Mouse (Mus musculus): ENCODE data around the gene Gimap3. TPM values are rescaled to one million over a fixed set of nuclear protein-coding genes. Genes with fewer than 3 reads are reported as not detected.

The Gimap3 gene
- polyA plus RNA-seq (2014; fragmentation: Nextera tagmentation; extraction: Ambion mirVana): 0.08 TPM in 1 of 2 replicates, not detected in the other

- no peak within 1 kb of the TSS for H3K4me3 ChIP-seq (ENCODE audit: low read depth, low read length)
- H3K9me3 ChIP-seq (ENCODE audit: control insufficient read depth, low read length): no peaks in the 10 kb centered on the region
- no peak within 1 kb of the TSS for H3K9ac ChIP-seq (ENCODE audit: low read depth, low read length)
- H3K4me2 ChIP-seq: no peak within 1 kb of the TSS
- no peak within 1 kb of the TSS for H3K27ac ChIP-seq (ENCODE audit: low read depth, low read length)
- DNase-seq (ENCODE audit: low spot score) (no peak), ATAC-seq (replicated peaks; ENCODE audit: low FRiP score) (no peak)
- WGBS: 82% methylated on average over 3 of the region's 3 CpGs
- no peaks in the 10 kb centered on the region for H3K36me3 ChIP-seq (ENCODE audit: control insufficient read depth, insufficient read depth, low read length)
- no peaks in the 10 kb centered on the region for H3K27me3 ChIP-seq (replicated peaks; ENCODE audit: control insufficient read depth, insufficient read depth, low read length)
- H3K4me1 ChIP-seq (replicated peaks; ENCODE audit: control insufficient read depth, insufficient read depth, low read length): no peaks in the 10 kb centered on the region
Observed at GRCm38 (mm10) chr6:48770696-48771095, at the start of gene Gimap3. Gimap3 (minus strand) TSS chr6:48770851.

- Histone ChIP-seq H3K27ac (ENCODE audit: low read depth, low read length) (no peak overlapping the region), H3K4me3 (ENCODE audit: low read depth, low read length) (no peak overlapping the region), H3K9me3 (ENCODE audit: control insufficient read depth, low read length) (no peaks in the 10 kb centered on the region), H3K4me1 (replicated peaks; ENCODE audit: control insufficient read depth, insufficient read depth, low read length) (no peaks in the 10 kb centered on the region), H3K9ac (ENCODE audit: low read depth, low read length) (no peak overlapping the region), H3K36me3 (ENCODE audit: control insufficient read depth, insufficient read depth, low read length) (no peaks in the 10 kb centered on the region), H3K4me2 (no peak overlapping the region), H3K27me3 (replicated peaks; ENCODE audit: control insufficient read depth, insufficient read depth, low read length) (no peaks in the 10 kb centered on the region)
- DNase-seq (ENCODE audit: low spot score): no peak
- 4% methylated on average over 6 of the region's 6 CpGs for WGBS
- ATAC-seq (replicated peaks; ENCODE audit: low FRiP score): no peak
Observed at GRCm38 (mm10) chr6:48817815-48818214, 47.2 kb upstream of the Gimap3 start.

DNA sequence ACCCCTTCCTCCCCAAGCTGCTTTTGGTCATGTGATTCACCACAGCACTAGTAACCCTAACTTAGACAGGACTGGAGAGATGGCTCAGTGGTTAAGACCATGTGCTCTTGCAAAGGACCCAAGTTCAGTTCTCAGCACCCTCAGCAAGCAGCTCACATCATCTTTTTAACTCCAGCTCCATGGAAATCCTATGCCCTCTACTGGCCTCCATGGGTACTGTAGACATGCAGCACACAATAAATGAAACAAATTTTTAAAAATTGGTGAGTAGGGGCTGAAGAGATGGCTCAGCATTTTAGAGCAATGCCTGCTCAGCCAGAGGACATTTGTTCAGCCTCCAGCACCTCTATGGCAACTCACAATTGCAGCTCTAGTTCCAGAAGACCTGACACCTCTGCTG is 44.4 kb upstream of the Gimap3 start:
- Histone ChIP-seq H3K27me3 (replicated peaks; ENCODE audit: control insufficient read depth, insufficient read depth, low read length) (no peaks in the 10 kb centered on the region), H3K4me1 (replicated peaks; ENCODE audit: control insufficient read depth, insufficient read depth, low read length) (no peaks in the 10 kb centered on the region), H3K4me2 (no peak overlapping the region), H3K9ac (ENCODE audit: low read depth, low read length) (no peak overlapping the region), H3K9me3 (ENCODE audit: control insufficient read depth, low read length) (no peaks in the 10 kb centered on the region), H3K4me3 (ENCODE audit: low read depth, low read length) (no peak overlapping the region), H3K36me3 (ENCODE audit: control insufficient read depth, insufficient read depth, low read length) (no peaks in the 10 kb centered on the region), H3K27ac (ENCODE audit: low read depth, low read length) (no peak overlapping the region)
- no peak for ATAC-seq (replicated peaks; ENCODE audit: low FRiP score)
- DNase-seq (ENCODE audit: low spot score): no peak

DNA sequence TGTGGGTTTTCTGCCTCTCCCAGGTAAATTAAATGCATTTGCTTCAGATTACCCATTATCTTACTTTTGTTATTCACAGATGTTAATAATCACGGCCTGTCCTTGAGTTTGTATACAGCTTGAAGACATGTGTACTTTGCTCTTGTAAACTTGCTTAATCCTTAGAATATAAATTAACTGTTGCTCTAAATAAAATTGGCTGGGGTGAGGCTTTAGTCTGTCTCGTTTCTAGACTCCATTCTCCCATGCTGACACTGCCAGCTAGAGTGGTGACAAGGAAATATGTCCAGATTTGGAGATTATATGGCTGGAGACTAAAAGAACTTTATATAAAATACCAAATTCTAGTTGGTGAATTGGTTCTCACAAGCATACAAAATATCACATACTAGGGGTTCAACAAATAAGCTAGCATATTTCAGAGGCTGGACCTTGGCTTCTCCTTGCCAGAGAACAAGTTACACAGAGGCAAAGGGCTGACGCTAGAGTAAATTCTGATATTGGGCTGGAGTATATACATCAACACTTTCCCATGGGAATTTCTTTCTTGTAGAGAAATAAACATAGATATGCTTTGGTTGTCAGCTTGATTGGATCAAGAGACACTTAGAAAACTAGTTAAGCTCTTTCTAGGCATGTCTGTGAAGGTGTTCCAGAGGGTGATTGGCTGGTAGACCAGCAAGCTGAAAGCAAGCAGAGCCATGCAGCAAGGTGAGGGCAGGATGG is 39.0 kb upstream of the Gimap3 start:
- Histone ChIP-seq H3K36me3 (ENCODE audit: control insufficient read depth, insufficient read depth, low read length) (no peaks in the 10 kb centered on the region), H3K27me3 (replicated peaks; ENCODE audit: control insufficient read depth, insufficient read depth, low read length) (no peaks in the 10 kb centered on the region), H3K4me2 (no peak overlapping the region), H3K9ac (ENCODE audit: low read depth, low read length) (no peak overlapping the region), H3K27ac (ENCODE audit: low read depth, low read length) (no peak overlapping the region), H3K9me3 (ENCODE audit: control insufficient read depth, low read length) (no peaks in the 10 kb centered on the region), H3K4me3 (ENCODE audit: low read depth, low read length) (no peak overlapping the region), H3K4me1 (replicated peaks; ENCODE audit: control insufficient read depth, insufficient read depth, low read length) (no peaks in the 10 kb centered on the region)
- ATAC-seq (replicated peaks; ENCODE audit: low FRiP score) (no peak), DNase-seq (ENCODE audit: low spot score) (no peak)
- 71% methylated on average over 3 of the region's 3 CpGs for WGBS

DNA sequence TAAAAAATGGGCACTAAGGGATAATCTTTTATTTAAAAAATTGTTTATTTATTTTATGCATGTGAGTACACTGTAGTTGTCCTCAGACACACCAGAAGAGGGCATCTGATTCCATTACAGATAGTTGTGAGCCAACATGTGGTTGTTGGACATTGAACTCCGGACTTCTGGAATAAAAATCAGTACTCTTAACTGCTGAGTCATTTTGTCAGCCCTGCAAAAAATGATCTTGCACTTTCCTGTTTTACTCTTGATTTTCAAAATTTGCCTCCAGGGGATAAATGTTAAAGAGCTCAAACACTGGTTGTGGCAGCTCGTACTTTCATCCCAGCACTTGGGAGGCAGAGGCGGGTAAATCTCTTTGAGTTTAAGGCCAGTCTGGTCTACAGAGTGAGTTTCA is 36.1 kb upstream of the Gimap3 start:
- ATAC-seq (replicated peaks; ENCODE audit: low FRiP score) (no peak), DNase-seq (ENCODE audit: low spot score) (no peak)
- Histone ChIP-seq H3K27ac (ENCODE audit: low read depth, low read length) (no peak overlapping the region), H3K4me3 (ENCODE audit: low read depth, low read length) (no peak overlapping the region), H3K4me2 (no peak overlapping the region), H3K27me3 (replicated peaks; ENCODE audit: control insufficient read depth, insufficient read depth, low read length) (no peaks in the 10 kb centered on the region), H3K9me3 (ENCODE audit: control insufficient read depth, low read length) (no peaks in the 10 kb centered on the region), H3K36me3 (ENCODE audit: control insufficient read depth, insufficient read depth, low read length) (no peaks in the 10 kb centered on the region), H3K4me1 (replicated peaks; ENCODE audit: control insufficient read depth, insufficient read depth, low read length) (no peaks in the 10 kb centered on the region), H3K9ac (ENCODE audit: low read depth, low read length) (no peak overlapping the region)
- WGBS: 88% methylated on average over 3 of the region's 3 CpGs

DNA sequence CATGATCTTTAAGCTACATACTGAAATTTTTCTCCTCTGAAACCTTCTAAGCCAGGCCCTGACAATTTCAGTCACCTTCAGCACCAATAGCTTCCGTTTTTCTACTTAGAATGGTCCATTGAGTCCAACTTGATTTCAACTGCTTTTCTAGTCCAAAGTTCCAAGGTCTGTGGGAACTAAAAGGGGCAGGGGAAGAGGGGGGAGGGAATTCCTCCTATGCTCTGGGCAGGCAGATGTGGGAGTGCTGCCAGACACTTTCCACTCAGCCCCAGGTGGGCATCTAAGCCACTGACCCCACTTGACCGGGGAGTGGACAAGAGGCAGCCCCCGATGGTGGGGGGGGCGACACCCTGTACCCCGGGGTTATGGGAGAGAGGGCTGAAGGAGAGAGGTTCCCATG is 33.7 kb upstream of the Gimap3 start:
- DNase-seq (ENCODE audit: low spot score) (no peak), ATAC-seq (replicated peaks; ENCODE audit: low FRiP score) (no peak)
- H3K9me3 ChIP-seq (ENCODE audit: control insufficient read depth, low read length): no peaks in the 10 kb centered on the region
- H3K9ac ChIP-seq (ENCODE audit: low read depth, low read length): no peak overlapping the region
- H3K4me2 ChIP-seq: no peak overlapping the region
- WGBS: 80% methylated on average over 5 of the region's 5 CpGs
- no peak overlapping the region for H3K4me3 ChIP-seq (ENCODE audit: low read depth, low read length)
- H3K27ac ChIP-seq (ENCODE audit: low read depth, low read length): no peak overlapping the region
- H3K36me3 ChIP-seq (ENCODE audit: control insufficient read depth, insufficient read depth, low read length): no peaks in the 10 kb centered on the region
- H3K27me3 ChIP-seq (replicated peaks; ENCODE audit: control insufficient read depth, insufficient read depth, low read length): no peaks in the 10 kb centered on the region
- H3K4me1 ChIP-seq (replicated peaks; ENCODE audit: control insufficient read depth, insufficient read depth, low read length): no peaks in the 10 kb centered on the region

DNA sequence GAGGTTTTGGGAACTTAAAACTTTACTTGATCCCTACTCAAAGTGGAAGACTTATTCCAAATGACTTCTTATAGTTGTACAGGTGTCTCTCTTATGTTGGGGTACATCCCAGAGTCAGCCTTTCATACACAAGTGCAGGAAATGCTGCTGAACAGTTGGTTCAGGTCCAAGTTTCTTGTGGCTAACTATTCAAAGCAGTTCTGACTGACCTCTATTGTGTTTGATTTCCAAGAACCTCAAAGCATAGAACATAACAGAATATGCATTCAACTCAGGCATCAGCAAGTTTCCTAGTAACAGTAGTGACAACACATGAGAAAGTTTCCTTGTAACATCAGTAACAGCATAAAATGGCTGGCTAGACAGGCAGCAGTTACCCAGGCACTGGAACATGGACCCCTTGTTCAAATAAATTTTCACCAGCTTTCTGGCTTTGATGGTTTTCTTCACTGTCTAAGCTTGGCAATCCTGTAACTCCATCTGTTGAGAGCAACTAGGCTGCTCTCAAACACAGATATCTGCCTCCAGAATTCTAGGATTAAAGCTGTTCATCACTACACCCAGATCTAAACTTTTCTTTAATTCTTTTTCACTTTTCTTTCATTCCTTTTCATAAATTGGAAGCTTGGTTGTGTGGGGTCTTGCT is 32.9 kb upstream of the Gimap3 start:
- Histone ChIP-seq H3K9me3 (ENCODE audit: control insufficient read depth, low read length) (no peaks in the 10 kb centered on the region), H3K4me1 (replicated peaks; ENCODE audit: control insufficient read depth, insufficient read depth, low read length) (no peaks in the 10 kb centered on the region), H3K27ac (ENCODE audit: low read depth, low read length) (no peak overlapping the region), H3K9ac (ENCODE audit: low read depth, low read length) (no peak overlapping the region), H3K4me3 (ENCODE audit: low read depth, low read length) (no peak overlapping the region), H3K27me3 (replicated peaks; ENCODE audit: control insufficient read depth, insufficient read depth, low read length) (no peaks in the 10 kb centered on the region), H3K4me2 (no peak overlapping the region), H3K36me3 (ENCODE audit: control insufficient read depth, insufficient read depth, low read length) (no peaks in the 10 kb centered on the region)
- no peak for ATAC-seq (replicated peaks; ENCODE audit: low FRiP score)
- no peak for DNase-seq (ENCODE audit: low spot score)

GRCm38 (mm10) chr6:48801897-48802296 is 31.2 kb upstream of the Gimap3 start:
- Histone ChIP-seq H3K27me3 (replicated peaks; ENCODE audit: control insufficient read depth, insufficient read depth, low read length) (no peaks in the 10 kb centered on the region), H3K4me1 (replicated peaks; ENCODE audit: control insufficient read depth, insufficient read depth, low read length) (no peaks in the 10 kb centered on the region), H3K36me3 (ENCODE audit: control insufficient read depth, insufficient read depth, low read length) (no peaks in the 10 kb centered on the region), H3K9ac (ENCODE audit: low read depth, low read length) (no peak overlapping the region), H3K27ac (ENCODE audit: low read depth, low read length) (no peak overlapping the region), H3K9me3 (ENCODE audit: control insufficient read depth, low read length) (no peaks in the 10 kb centered on the region), H3K4me3 (ENCODE audit: low read depth, low read length) (no peak overlapping the region), H3K4me2 (no peak overlapping the region)
- no peak for ATAC-seq (replicated peaks; ENCODE audit: low FRiP score)
- no peak for DNase-seq (ENCODE audit: low spot score)
- WGBS: 62% methylated on average over 1 of the region's 1 CpGs

GRCm38 (mm10) chr6:48787867-48788266 is 17.2 kb upstream of the Gimap3 start:
- H3K9me3 ChIP-seq (ENCODE audit: control insufficient read depth, low read length): no peaks in the 10 kb centered on the region
- H3K27me3 ChIP-seq (replicated peaks; ENCODE audit: control insufficient read depth, insufficient read depth, low read length): no peaks in the 10 kb centered on the region
- H3K4me3 ChIP-seq (ENCODE audit: low read depth, low read length): no peak overlapping the region
- no peak overlapping the region for H3K27ac ChIP-seq (ENCODE audit: low read depth, low read length)
- WGBS: 62% methylated on average over 2 of the region's 2 CpGs
- no peaks in the 10 kb centered on the region for H3K4me1 ChIP-seq (replicated peaks; ENCODE audit: control insufficient read depth, insufficient read depth, low read length)
- DNase-seq (ENCODE audit: low spot score) (no peak), ATAC-seq (replicated peaks; ENCODE audit: low FRiP score) (no peak)
- no peak overlapping the region for H3K4me2 ChIP-seq
- H3K9ac ChIP-seq (ENCODE audit: low read depth, low read length): no peak overlapping the region
- H3K36me3 ChIP-seq (ENCODE audit: control insufficient read depth, insufficient read depth, low read length): no peaks in the 10 kb centered on the region

Measured in liver, embryonic 11.5 days (tissue).